Mouse (Mus musculus) lung, embryonic 14.5 days (tissue): ENCODE measurements at regions not wholly inside any gene's neighbourhood (a gene's known extent, or its start where the extent isn't known, plus 50 kb on each side); places are given as distances from the start of the nearest gene placed in this dataset.

Experiments
- ATAC-seq: fragments of 200-750 bp; cut with Nextera tagmentation; 2 replicates; pipeline ENCODE4 v1.8.0; 2017; ENCODE audit warnings: mild to moderate bottlenecking, moderate TSS enrichment, moderate library complexity; ENCODE audit not compliant: insufficient read depth
- DNase-seq: peaks from one replicate; pipeline ENCODE4 v3.0.0-alpha.2; 2015
- H3K27ac ChIP-seq: fragments of 300-500 bp; sonication (generic); 2 replicates; pipeline ENCODE4 v1.5.1; 2014; ENCODE audit warnings: low read depth, mild to moderate bottlenecking, moderate library complexity
- H3K27me3 ChIP-seq: fragments of 300-500 bp; sonication (generic); 2 replicates; pipeline ENCODE4 v1.6.1; 2014; ENCODE audit warnings: low read length, control low read depth; ENCODE audit not compliant: insufficient read depth
- H3K36me3 ChIP-seq: fragments of 300-500 bp; sonication (generic); 2 replicates; pipeline ENCODE4 v1.6.1; 2014; ENCODE audit warnings: control low read depth; ENCODE audit not compliant: insufficient read depth
- H3K4me1 ChIP-seq: fragments of 300-500 bp; sonication (generic); 2 replicates; pipeline ENCODE4 v1.6.1; 2014; ENCODE audit warnings: antibody characterized with exemption, control low read depth; ENCODE audit not compliant: insufficient read depth
- H3K4me2 ChIP-seq: fragments of 300-500 bp; sonication (generic); 2 replicates; pipeline ENCODE4 v1.6.1; 2014; ENCODE audit warnings: mild to moderate bottlenecking
- H3K4me3 ChIP-seq: fragments of 300-500 bp; sonication (generic); 2 replicates; pipeline ENCODE4 v1.5.1; 2014; ENCODE audit warnings: low read depth, low read length
- H3K9ac ChIP-seq: fragments of 300-500 bp; sonication (generic); 2 replicates; pipeline ENCODE4 v1.6.1; 2014
- H3K9me3 ChIP-seq: fragments of 300-500 bp; sonication (generic); 2 replicates; pipeline ENCODE4 v1.6.1; 2016; ENCODE audit warnings: low read depth, low read length, control low read depth
- CTCF ChIP-seq: IDR thresholded peaks from 2 replicates; pipeline ENCODE4 v1.5.1; 2016; ENCODE audit warnings: antibody characterized with exemption, low read depth
- WGBS: fragments of 180-500 bp; shearing (Covaris S2); extraction: QIAGEN DNeasy Blood & Tissue Kit; methylation state at CpG from one replicate; pipeline ENCODE4 v1.1.7; 2014; 5-methylcytosine and 5-hydroxymethylcytosine counted together

DNA sequence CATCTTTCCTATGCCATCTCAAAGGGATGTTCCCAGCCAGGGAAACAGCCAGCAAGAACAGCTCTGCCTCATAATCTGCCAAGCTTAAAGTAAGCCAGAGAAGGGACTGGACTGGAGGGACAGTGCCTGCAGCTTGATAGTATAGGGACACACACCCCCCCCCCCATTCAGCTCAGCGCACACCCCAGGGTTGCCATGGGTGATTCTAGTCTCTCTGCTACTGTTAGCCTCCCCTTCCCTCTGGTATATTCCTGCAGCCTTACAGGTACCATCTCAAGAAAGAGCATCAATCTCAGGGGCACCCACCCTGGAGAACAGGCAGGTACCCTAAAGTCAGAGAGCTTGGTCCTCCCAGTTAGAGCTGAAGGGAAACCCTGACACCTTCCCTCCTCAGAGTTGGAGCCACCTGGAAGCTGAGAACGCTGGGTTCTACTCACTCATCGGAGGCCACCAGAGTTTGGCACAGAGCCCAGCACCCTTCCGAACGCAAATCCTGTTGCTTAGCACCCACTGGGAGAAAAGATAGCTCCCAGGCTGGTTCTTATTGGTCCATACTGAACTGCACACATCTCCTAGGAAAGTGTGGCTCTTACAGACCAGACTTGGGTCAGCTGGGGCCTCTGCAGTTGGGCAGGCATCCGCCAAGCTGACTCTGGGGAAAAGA lies 79.5 kb downstream of the Gm26897 start:
- 43% methylated on average over 6 of the region's 6 CpGs for WGBS
- Histone ChIP-seq H3K27ac (no peak overlapping the region), H3K27me3 (no peaks in the 10 kb centered on the region), H3K9ac (no peak overlapping the region), H3K4me3 (no peak overlapping the region), H3K4me2 (no peak overlapping the region), H3K9me3 (no peaks in the 10 kb centered on the region), H3K36me3 (no peaks in the 10 kb centered on the region), H3K4me1 (0 out of 2 replicates have a peak, but pooled peaks cover 5% of the 10 kb centered on the region)
- DNase-seq = peak; percentile 58
- no peak for TF ChIP-seq CTCF
- ATAC-seq = no peak

- no peak; the same call in 1 of the 2 replicates for TF ChIP-seq CTCF
- Histone ChIP-seq H3K4me1 (0 out of 2 replicates have a peak, but pooled peaks cover 5% of the 10 kb centered on the region), H3K36me3 (no peaks in the 10 kb centered on the region), H3K9ac (no peak overlapping the region), H3K27me3 (no peaks in the 10 kb centered on the region), H3K9me3 (no peaks in the 10 kb centered on the region), H3K4me3 (no peak overlapping the region), H3K4me2 (no peak overlapping the region), H3K27ac (no peak overlapping the region)
- DNase-seq (no peak), ATAC-seq (no peak)
- WGBS = 79% methylated on average over 20 of the region's 20 CpGs
Observed at GRCm38 (mm10) chr5:111814893-111815760, 81.4 kb downstream of the Gm26897 start.

GRCm38 (mm10) chr5:111820963-111821362 lies 87.2 kb downstream of the Gm26897 start:
- Histone ChIP-seq H3K9me3 (no peaks in the 10 kb centered on the region), H3K36me3 (no peaks in the 10 kb centered on the region), H3K4me3 (no peak overlapping the region), H3K27me3 (no peaks in the 10 kb centered on the region), H3K9ac (no peak overlapping the region), H3K4me2 (no peak overlapping the region), H3K4me1 (peaks cover 5% of the 10 kb centered on the region; the same call in 1 of the 2 replicates), H3K27ac (no peak overlapping the region)
- TF ChIP-seq CTCF = no peak
- ATAC-seq = no peak
- no peak for DNase-seq
- WGBS = 81% methylated on average over 9 of the region's 9 CpGs

GRCm38 (mm10) chr5:111822882-111823281 lies 89.2 kb downstream of the Gm26897 start:
- ATAC-seq (peak; percentile 33; the same call in 1 of the 2 replicates), DNase-seq (peak; percentile 37)
- Histone ChIP-seq H3K4me2 (no peak overlapping the region), H3K4me1 (peaks cover 5% of the 10 kb centered on the region; the same call in 1 of the 2 replicates), H3K27me3 (no peaks in the 10 kb centered on the region), H3K9ac (no peak overlapping the region), H3K4me3 (no peak overlapping the region), H3K36me3 (no peaks in the 10 kb centered on the region), H3K9me3 (no peaks in the 10 kb centered on the region), H3K27ac (no peak overlapping the region)
- TF ChIP-seq CTCF = peak; percentile 14; the same call in 1 of the 2 replicates

DNA sequence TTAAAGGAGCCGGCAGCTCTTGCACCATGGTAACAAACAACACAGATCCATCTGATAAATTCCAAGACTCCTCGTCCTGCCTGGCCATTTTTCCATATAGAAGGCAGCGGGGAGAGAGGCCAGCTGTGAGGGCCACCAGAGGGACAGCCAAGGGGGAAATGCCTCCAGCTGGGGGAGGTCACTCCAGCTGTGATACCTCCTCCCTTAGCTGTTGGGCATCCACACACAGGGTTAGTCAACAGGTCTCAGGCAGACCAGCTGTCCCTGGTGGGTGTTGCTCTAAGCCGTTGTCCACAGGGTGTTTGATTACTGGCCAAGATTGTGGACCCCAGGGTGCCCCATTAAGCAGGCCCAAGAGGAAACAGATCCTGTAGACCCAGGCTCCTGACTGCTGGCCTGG lies 89.7 kb downstream of the Gm26897 start:
- ATAC-seq = peak; percentile 68
- WGBS = 16% methylated on average over 4 of the region's 4 CpGs
- H3K36me3 ChIP-seq = no peaks in the 10 kb centered on the region
- DNase-seq = peak; percentile 79
- 0 out of 2 replicates have a peak overlapping the region, but pooled peaks have one; percentile 7 for H3K27ac ChIP-seq
- no peaks in the 10 kb centered on the region for H3K27me3 ChIP-seq
- H3K9ac ChIP-seq = no peak overlapping the region
- no peaks in the 10 kb centered on the region for H3K9me3 ChIP-seq
- H3K4me3 ChIP-seq = no peak overlapping the region
- H3K4me1 ChIP-seq = peaks cover 5% of the 10 kb centered on the region; the same call in 1 of the 2 replicates
- no peak overlapping the region for H3K4me2 ChIP-seq
- no peak for TF ChIP-seq CTCF

- DNase-seq = no peak
- Histone ChIP-seq H3K4me3 (no peak overlapping the region), H3K4me2 (no peak overlapping the region), H3K9me3 (no peaks in the 10 kb centered on the region), H3K27ac (0 out of 2 replicates have a peak overlapping the region, but pooled peaks have one; percentile 7), H3K9ac (no peak overlapping the region), H3K36me3 (no peaks in the 10 kb centered on the region), H3K27me3 (no peaks in the 10 kb centered on the region), H3K4me1 (peaks cover 5% of the 10 kb centered on the region; the same call in 1 of the 2 replicates)
- TF ChIP-seq CTCF = no peak
- WGBS = 42% methylated on average over 5 of the region's 5 CpGs
- no peak for ATAC-seq
Observed at GRCm38 (mm10) chr5:111823842-111824241, 90.1 kb downstream of the Gm26897 start.

GRCm38 (mm10) chr5:111824600-111825130 lies 90.9 kb downstream of the Gm26897 start:
- ATAC-seq (peak; percentile 83), DNase-seq (peak; percentile 84)
- Histone ChIP-seq H3K9me3 (no peaks in the 10 kb centered on the region), H3K4me1 (peaks cover 5% of the 10 kb centered on the region; the same call in 1 of the 2 replicates), H3K27ac (peak overlapping the region; percentile 40; the same call in 1 of the 2 replicates), H3K27me3 (no peaks in the 10 kb centered on the region), H3K9ac (no peak overlapping the region), H3K4me2 (no peak overlapping the region), H3K4me3 (no peak overlapping the region), H3K36me3 (no peaks in the 10 kb centered on the region)
- WGBS = 29% methylated on average over 4 of the region's 4 CpGs
- TF ChIP-seq CTCF = no peak
